Mouse (Mus musculus) olfactory bulb, adult 2 months (tissue): ENCODE measurements at regions not wholly inside any gene's neighbourhood (a gene's known extent, or its start where the extent isn't known, plus 50 kb on each side); places are given as distances from the start of the nearest gene placed in this dataset.

Experiments
- H3K27ac ChIP-seq: fragments of 200-500 bp; 2 replicates; pipeline ENCODE4 v1.5.1; 2012; ENCODE audit warnings: low read depth, low read length; ENCODE audit not compliant: insufficient read depth
- H3K4me1 ChIP-seq: fragments of 200-500 bp; 2 replicates; pipeline ENCODE4 v1.6.1; 2012; ENCODE audit warnings: low read length; ENCODE audit not compliant: control insufficient read depth, insufficient read depth
- H3K4me3 ChIP-seq: fragments of 200-500 bp; 2 replicates; pipeline ENCODE4 v1.5.1; 2012; ENCODE audit warnings: mild to moderate bottlenecking, low read depth, low read length, moderate library complexity; ENCODE audit not compliant: insufficient read depth
- CTCF ChIP-seq: fragments of 200-500 bp; IDR thresholded peaks from 2 replicates; pipeline ENCODE4 v1.5.1; 2012; ENCODE audit warnings: low read depth, mild to moderate bottlenecking, low read length, moderate library complexity; ENCODE audit not compliant: insufficient read depth
- POLR2A ChIP-seq: fragments of 200-500 bp; IDR thresholded peaks from 2 replicates; pipeline ENCODE4 v1.6.1; 2012; ENCODE audit warnings: mild to moderate bottlenecking, low read depth, low read length, moderate library complexity; ENCODE audit not compliant: insufficient read depth
- WGBS: fragments of 180-500 bp; shearing (Covaris S2); methylation state at CpG from one replicate; pipeline ENCODE4 v1.1.7; 2018; 5-methylcytosine and 5-hydroxymethylcytosine counted together

- 95% methylated on average over 2 of the region's 2 CpGs for WGBS
- Histone ChIP-seq H3K4me1 (no peaks in the 10 kb centered on the region), H3K4me3 (no peak overlapping the region), H3K27ac (no peak overlapping the region)
- TF ChIP-seq CTCF = no peak
- TF ChIP-seq POLR2A = no peak
Observed at GRCm38 (mm10) chr9:33483541-33483846, 847.5 kb downstream of the Ets1 start.

- WGBS = 57% methylated on average over 1 of the region's 1 CpGs
- TF ChIP-seq CTCF (no peak), POLR2A (no peak)
- H3K4me1 ChIP-seq = no peaks in the 10 kb centered on the region
- no peak overlapping the region for H3K27ac ChIP-seq
- no peak overlapping the region for H3K4me3 ChIP-seq
Observed at GRCm38 (mm10) chr9:33533101-33533810, 897.2 kb downstream of the Ets1 start.

GRCm38 (mm10) chr9:33543301-33543700 lies 907.3 kb downstream of the Ets1 start:
- Histone ChIP-seq H3K27ac (no peak overlapping the region), H3K4me1 (no peaks in the 10 kb centered on the region), H3K4me3 (no peak overlapping the region)
- no peak for TF ChIP-seq CTCF
- no peak for TF ChIP-seq POLR2A
- WGBS = 44% methylated on average over 5 of the region's 5 CpGs

GRCm38 (mm10) chr9:33546126-33546737 lies 910.2 kb downstream of the Ets1 start:
- H3K4me3 ChIP-seq = no peak overlapping the region
- H3K4me1 ChIP-seq = no peaks in the 10 kb centered on the region
- TF ChIP-seq POLR2A (no peak), CTCF (no peak)
- no peak overlapping the region for H3K27ac ChIP-seq
- 70% methylated on average over 4 of the region's 4 CpGs for WGBS

- Histone ChIP-seq H3K4me3 (no peak overlapping the region), H3K27ac (no peak overlapping the region), H3K4me1 (no peaks in the 10 kb centered on the region)
- TF ChIP-seq CTCF (no peak), POLR2A (no peak)
- WGBS = 94% methylated on average over 5 of the region's 5 CpGs
Observed at GRCm38 (mm10) chr9:33549395-33549794, 913.4 kb downstream of the Ets1 start.

- H3K27ac ChIP-seq = no peak overlapping the region
- 97% methylated on average over 2 of the region's 2 CpGs for WGBS
- TF ChIP-seq POLR2A = no peak
- no peak for TF ChIP-seq CTCF
- H3K4me3 ChIP-seq = no peak overlapping the region
- H3K4me1 ChIP-seq = no peaks in the 10 kb centered on the region
Observed at GRCm38 (mm10) chr9:33571990-33572389, 913.7 kb upstream of the Kirrel3 start.

- TF ChIP-seq CTCF (no peak), POLR2A (no peak)
- H3K4me1 ChIP-seq = no peaks in the 10 kb centered on the region
- WGBS = 61% methylated on average over 1 of the region's 1 CpGs
- H3K27ac ChIP-seq = no peak overlapping the region
- no peak overlapping the region for H3K4me3 ChIP-seq
Observed at GRCm38 (mm10) chr9:33611511-33611910, 874.2 kb upstream of the Kirrel3 start.

GRCm38 (mm10) chr9:33624378-33624777 lies 861.3 kb upstream of the Kirrel3 start:
- 81% methylated on average over 1 of the region's 1 CpGs for WGBS
- Histone ChIP-seq H3K4me1 (no peaks in the 10 kb centered on the region), H3K4me3 (no peak overlapping the region), H3K27ac (no peak overlapping the region)
- TF ChIP-seq POLR2A (no peak), CTCF (no peak)

- no peak overlapping the region for H3K27ac ChIP-seq
- TF ChIP-seq POLR2A (no peak), CTCF (no peak)
- no peak overlapping the region for H3K4me3 ChIP-seq
- 53% methylated on average over 6 of the region's 6 CpGs for WGBS
- no peaks in the 10 kb centered on the region for H3K4me1 ChIP-seq
Observed at GRCm38 (mm10) chr9:33629731-33630473, 855.8 kb upstream of the Kirrel3 start.
